Mouse (Mus musculus): ENCODE measurements around the gene Peak1.
A peak's percentile ranks its signal among the peaks of the same experiment; 100 is the strongest.
"Not testable (repeated sequence)": the region's sequence is repeated elsewhere in the genome, so short reads cannot be mapped to it uniquely, and the experiment has no call there.

Peak1 gene

DNA sequence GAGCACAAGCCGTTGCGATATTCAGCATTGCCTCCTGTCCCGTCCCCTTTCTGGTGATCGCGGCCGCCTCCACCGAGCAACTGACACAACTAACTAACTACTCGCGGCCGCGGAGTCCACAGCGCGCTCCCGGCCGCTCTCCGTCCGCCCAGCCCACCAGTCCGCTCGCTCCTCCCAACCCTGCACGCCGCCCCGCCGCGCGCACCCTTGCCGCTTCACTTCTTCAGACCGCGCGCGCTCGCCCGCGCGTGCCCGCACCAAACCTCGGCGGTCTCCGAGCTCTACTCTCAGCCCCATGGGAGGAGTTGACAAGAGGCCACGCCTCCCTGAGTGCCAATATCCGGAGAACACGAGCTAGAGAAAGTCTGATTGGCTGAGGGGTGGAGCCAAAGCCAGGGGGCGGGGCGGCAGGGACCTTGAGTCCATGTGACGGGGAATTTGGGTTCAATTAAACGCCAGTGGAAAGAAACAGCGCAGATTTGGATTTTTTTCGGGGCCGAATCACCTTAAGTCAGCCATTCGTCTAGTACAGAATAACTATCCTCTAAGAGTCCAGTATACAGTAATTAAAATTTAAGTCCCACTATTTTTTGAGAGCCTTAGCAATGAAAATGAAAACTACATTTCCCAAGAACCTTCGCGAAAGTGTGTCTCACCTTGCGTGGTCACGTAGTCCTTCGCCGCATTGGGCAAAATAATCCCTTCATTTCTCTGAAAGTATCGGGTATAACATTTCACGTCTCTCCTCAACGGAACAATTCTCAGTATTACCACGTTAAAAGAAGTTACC lies at the start of gene Peak1, which contains the start of gene Hmg20a:
TSS of gene Peak1 (minus strand) at position 120 of the 790 bp plus-strand sequence.
TSS of gene Hmg20a (plus strand) at position 662 of the 790 bp plus-strand sequence.
- DNase-seq (ENCODE audit: inconsistent ontology term) = peak; percentile 100

DNA sequence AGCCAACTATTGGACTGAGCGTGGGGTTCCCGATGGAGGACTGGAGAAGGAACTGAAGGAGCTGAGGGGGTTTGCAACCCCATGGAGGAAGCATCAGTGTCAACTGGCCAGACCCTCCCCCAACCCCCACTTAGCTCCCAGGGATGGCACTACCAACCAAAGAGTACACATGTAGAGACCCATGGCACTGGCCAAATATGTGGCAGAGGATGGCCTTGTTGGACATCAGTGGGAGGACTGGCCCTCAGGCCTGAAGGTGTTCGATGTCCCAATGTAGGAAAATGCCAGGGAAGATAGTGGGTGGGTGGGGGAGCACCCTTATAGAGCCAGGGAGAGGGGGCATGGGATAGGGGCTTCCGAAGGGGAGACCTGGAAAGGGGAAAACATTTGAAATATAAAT lies 48.4 kb upstream of the Peak1 start:
- no peak for DNase-seq (ENCODE audit: inconsistent ontology term)

DNA sequence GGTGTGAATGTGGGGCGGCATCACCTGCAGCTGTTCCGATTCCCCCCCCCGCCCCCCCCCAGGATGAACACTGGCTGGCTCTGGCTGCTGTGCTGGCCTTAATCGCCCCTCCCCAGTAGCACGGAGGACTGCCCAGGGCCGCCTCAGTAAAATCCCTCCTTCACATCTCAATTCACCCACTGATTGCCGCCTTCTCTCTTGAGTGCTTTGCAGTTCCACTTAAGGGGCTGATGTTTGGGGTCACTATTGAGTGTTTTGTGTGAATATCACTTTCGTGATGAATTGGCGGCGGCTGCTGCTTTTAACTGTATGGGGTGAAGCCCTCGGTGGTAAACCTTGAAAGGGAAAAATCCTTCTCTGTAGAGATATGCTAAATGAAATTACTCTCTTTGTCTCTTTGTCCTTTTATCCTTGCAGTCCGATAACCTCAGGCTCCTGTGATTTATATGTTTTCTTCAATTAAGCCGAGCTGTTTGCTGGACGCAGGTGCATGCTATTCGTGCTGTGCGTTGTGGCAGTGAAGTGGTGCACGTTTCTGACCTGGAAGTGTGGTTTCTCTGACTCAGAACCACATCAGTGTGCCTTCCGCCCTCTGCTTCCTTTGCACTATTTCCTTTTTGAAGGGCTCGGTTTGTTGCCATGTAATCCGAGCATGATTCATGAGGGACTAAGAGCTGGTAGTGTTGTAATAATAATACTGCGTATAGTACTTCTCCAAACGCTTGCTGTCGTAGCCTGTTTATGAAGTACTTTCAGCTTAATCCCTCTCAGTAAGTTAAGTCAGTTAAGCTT lies 47.2 kb upstream of the Peak1 start:
- DNase-seq (ENCODE audit: inconsistent ontology term) = peak; percentile 33

DNA sequence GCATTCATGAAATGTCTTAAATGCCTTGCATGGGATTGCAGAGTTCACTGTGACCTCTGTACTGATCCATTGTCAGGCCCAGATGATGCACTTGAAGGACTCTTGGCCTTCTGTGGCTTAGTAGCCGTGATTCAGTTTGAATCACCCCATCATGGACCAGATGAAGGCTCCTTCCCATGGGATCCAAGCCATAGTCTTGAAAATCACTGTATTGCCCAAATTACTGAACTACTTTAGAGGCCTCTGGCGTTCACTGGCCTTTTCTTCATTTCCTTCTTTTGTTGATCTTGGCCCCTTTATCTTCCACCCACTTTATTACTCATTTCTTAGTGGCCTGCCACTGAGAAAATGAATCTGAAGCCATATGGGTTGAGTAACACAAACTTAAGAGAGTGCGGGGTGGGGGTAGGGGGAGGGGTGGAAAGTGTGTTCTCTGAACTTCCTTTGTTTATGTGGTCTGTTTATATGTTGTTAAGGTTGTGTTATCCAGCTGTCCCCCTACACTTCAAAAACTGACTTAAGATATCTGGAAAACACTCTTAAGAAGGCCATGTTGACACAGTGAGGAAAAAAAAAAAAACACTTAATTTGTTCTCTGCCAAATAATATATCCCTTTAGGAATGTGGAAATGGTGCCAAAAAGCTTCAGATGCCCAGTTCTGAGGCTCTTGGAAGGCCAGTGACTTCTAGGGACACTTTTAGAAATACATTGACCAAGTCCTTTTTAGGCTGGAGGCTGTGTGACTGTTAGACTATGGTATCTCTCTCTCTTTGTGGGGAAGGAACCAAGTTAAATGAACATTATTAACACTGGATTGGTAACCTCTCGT lies 46.0 kb upstream of the Peak1 start:
- DNase-seq (ENCODE audit: inconsistent ontology term) = peak; percentile 83

DNA sequence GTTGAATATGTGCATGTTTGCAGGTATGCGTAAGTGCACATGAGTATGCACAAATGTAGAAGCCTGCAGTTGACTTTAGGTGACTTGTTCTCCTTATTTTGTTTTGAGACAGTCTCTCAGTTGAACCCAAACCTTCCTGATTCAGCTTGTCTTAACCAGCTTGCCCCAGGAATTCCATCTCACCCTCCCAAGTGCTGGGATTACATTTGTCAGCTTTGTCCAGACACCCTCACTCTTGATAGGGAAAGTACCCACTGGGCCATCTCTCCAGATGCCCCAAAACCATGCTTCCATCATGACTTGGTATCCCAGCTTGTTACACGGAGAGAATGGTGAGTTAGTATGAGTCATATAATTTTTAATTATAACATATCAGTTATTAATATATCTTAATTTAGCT lies 45.2 kb upstream of the Peak1 start:
- no peak for DNase-seq (ENCODE audit: inconsistent ontology term)

DNA sequence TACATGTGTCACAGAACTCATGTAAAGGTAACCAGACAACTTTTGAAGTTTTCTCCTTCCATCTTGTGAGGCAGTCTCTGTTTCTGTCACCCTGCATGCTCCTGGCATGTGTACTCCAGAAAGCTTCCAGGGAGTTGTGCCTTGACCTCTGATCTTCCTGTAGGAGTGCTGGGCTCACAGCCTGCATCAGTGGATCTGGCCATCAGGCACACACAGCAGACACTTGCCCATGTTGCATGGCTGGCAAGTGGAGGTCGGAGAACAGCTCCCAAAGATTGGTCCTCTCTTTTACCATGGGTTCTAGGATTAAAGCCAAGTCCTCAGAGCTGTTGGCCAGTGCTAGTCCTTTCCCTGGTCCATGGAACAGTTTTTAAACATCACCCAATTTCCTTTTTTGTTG lies 44.7 kb upstream of the Peak1 start:
- no peak for DNase-seq (ENCODE audit: inconsistent ontology term)

DNA sequence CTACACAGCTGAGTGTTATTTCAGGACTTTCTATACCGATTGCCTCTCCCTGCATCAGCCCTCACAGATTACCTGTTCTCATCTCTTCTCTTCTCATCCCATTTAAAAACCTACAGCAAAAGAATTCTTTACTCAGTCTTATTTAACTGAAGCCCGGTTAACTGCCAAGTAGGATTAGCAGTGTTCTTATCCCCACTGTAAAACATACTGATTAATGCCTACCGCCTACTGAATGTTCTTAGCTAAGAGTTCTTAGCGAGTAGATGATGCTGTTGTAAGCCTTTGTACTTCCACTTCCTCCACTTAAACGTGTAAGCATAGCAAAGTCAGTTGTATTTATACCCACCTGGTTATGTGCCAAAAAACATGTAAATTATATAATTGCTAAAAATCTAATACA lies 43.1 kb upstream of the Peak1 start:
- no peak for DNase-seq (ENCODE audit: inconsistent ontology term)

DNA sequence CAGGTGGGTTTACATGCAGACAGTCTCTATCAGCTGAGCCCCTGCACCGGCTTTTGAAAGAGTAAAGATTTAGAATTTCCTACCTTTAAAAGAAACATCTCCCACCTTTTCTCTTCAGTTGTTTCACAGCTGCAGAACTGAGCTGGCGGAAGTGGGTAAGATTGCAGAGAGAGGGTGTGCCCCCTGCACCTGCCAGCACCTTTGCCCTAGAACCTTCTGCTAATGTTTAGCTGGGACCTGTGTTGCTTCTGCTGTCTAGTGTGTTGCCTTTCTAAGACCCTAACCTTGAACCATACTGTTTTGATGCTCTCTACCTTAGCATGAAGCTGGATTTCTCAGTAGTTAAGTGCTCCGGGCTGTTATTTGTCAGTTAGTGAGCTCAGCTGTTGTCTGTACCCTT lies 38.6 kb upstream of the Peak1 start:
- DNase-seq (ENCODE audit: inconsistent ontology term) = no peak

DNA sequence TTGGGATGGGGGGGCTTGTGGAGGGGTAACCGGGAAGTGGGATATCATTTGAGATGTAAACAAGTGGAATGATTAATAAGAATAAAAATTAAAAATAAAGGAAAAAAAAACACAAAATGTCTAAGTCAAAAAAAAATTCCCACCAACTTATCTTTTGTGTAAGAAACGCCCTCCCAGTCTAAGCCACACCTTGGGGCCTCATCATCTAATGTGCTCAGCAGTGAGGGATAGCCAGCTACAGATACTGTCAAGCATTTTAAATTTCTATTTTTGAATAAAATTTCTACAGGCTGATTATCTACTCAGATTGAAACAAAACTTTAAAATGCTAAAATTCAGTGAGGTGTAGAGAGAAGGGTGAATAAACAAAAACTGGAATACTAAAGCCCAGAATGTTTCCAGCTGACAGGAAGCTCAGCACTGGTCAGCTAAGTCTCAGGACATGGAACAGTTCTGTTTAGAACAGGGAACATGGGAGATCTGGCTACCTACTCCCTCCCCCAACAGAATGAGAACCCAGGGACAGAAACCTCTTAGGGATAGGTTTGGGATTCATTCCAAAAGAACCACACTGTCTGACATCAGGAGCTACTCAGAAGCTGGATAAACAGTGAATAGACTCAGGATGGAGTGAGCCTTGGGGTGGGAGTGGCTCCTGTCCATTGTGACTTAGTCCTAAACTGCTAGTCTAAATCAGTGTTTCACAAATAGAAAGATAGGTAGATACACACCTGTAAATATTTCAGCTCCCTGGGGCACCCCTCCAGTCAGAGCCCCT lies 35.4 kb upstream of the Peak1 start:
- no peak for DNase-seq (ENCODE audit: inconsistent ontology term)

DNA sequence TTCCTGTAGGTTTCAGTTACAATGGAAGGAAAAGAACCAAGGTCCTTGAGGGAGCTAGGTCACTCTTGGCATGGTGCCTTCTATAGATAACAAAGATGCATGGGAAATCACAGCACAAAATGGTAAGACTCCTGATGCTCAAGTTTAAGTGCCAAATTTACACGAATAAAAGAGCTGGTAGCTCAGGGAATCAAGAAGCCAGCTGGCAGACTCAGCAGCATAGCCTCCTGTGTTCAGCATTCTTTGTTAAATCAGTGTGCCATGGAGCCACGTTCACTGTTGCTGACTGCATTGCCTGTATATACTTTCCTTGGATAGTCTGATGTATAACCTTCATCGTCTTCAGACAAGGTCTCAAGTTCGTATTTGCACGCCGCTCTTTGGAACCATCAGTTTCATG lies 33.7 kb upstream of the Peak1 start:
- DNase-seq (ENCODE audit: inconsistent ontology term) = no peak

DNA sequence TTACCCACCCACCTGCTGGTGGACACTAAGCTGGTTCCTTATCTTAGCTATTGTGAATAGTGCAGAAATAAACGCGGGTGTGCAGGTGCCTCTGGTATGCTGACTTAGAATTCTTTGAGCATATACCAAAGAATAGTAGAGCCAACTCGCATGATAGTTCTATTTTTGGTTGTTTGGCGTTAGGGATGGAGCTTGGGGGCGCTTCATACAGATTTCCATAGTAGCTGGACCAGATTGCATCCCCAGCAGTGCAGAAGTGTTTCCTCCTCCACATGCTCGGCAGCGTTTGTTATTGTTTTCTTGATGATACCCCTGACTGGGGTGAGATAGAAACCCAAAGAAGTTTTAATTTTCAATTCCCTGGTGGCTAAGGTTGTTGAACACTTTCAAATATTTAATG lies 21.8 kb upstream of the Peak1 start:
- DNase-seq (ENCODE audit: inconsistent ontology term) = no peak

DNA sequence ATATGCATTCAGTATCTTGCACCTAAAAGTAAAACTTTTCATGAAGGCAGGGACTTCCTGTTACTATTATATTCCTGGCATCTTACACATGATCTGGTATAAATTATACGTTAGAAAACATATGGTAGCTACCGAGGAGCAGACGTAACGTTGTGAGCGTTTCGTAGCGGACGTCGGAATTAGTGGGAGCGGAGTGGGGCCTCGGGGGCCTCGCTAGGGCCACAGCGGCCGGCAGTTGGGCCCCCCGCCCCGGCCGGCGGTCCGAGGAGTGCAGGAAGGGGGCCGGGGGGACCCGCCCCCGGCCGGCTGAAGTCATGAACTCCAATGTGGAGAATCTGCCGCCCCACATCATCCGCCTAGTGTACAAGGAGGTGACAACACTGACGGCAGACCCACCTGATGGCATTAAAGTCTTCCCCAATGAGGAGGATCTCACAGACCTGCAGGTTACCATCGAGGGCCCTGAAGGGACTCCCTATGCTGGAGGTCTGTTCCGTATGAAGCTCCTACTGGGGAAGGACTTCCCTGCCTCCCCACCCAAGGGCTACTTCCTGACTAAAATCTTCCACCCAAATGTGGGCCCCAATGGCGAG lies 19.5 kb upstream of the Peak1 start:
- DNase-seq (ENCODE audit: inconsistent ontology term) = not testable (repeated sequence)

DNA sequence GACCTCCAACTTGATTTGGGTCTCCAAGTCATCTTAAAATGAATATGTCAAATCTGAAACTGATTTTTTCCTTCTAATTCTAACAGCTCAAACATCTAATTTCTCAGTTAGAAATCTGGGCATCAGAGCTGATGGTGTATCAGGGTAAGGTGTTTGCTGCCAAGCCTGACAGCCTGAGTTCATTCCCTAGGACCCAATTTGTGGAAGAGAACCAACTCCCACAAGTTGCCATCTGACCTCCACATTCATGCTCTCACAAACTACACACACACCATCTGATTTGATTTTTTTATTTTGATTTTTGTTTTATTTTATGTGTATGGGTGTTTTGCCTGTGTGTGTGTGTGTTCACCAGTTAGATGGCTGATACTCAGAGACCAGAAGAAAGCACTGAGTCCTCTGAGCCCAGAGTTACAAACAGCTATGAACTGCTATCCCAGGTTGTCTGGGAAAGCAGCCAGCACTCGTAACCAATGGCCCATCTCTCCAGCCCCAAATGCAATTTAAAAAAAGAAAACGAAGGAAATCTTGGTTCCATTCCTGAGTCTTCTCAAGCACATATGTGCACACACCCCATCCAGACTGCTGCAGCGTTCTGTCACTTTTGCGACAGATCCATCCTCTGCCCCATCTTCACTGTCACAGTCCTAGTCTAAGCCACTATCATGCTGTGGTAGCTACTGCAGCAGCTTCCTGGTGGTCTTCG lies 18.1 kb upstream of the Peak1 start:
- no peak for DNase-seq (ENCODE audit: inconsistent ontology term)

DNA sequence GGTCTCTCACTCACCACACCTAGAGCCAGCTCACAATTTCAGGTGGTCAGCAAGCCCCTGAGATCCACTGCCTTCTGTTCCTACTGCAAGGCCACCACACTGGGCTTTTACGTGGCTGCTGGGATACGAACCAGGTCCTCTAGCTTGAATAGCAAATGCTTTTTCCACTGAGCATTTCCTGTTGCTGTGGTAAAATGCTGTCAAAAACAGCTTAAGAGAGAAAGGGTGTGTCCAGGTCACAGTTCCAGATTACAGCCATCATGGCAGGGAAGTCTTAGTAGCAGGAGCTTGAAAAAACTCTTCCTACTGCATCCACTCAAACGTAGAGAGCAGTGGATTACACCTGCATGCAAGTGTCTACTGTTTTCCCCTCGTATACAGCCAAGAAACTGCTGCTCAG lies 7.0 kb upstream of the Peak1 start:
- DNase-seq (ENCODE audit: inconsistent ontology term) = no peak

DNA sequence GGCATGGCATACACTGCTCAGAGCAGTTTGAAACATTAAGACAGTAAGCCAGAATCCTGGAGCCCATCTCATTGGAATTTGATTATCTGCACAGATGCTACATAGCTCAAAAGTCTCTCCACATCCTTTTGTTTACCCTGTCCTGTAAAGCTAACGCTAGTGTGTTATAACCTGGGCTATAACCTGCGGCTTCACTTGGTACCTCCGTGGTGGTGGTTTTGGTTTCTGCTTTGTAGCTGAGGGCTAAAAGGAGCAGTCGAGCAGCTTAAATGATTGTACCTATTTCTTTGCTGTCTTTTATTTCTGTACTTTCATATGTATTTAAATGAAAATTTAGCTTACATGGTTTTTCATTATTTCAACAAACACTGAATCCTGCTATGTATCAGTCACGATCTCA lies 4.1 kb upstream of the Peak1 start:
- DNase-seq (ENCODE audit: inconsistent ontology term) = no peak

DNA sequence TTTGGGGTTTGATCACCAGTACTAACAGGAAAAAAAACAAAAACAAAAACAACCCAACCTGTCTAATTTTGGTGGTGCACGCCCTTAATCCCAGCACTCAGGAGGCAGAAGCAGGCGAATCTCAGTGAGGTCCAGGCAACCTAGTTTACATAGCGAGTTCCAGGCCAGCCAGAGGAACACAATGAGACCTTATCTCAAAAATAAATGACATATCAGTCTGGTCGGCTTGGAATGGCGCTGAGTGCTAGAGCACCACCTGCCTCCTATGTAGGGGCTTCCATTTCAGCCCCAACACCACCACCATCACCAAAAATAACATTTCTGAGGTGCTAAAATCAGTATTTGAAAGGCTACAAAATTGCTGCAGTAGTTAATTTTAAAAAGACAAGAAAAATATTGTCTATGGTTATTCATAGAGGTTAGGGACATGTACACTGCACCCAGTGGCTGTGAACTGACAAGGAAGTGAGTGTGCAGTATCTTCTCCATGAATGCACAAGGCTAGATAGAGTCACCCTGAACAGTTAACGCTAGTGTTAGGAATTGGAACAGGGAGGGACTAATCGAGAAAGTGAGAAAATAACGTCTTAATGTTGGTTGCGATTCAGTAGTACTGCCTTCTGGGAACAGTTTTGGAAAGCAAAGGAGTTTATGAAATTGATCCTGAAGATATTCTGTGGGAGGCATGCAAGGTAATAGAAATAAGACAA lies 3.2 kb upstream of the Peak1 start:
- DNase-seq (ENCODE audit: inconsistent ontology term) = no peak

DNA sequence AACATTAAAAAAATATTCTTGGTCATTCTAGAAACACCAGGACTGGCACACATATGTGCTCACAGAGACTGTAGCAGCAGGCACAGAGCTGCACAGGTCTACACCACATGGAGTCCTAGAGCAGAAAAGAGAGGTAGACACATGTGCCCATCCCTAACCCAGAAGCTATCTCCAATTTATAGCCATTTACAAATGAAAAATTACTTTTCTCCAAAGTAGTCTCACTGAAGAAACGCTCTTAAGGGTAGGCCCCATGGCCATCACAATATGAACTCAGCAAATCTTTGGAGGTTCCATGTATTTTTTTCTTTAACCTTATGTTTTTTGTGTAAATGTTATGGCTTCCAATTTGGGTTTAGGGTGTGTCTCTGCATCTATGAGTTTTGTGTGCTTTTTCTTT lies 2.4 kb upstream of the Peak1 start:
- DNase-seq (ENCODE audit: inconsistent ontology term) = no peak

DNA sequence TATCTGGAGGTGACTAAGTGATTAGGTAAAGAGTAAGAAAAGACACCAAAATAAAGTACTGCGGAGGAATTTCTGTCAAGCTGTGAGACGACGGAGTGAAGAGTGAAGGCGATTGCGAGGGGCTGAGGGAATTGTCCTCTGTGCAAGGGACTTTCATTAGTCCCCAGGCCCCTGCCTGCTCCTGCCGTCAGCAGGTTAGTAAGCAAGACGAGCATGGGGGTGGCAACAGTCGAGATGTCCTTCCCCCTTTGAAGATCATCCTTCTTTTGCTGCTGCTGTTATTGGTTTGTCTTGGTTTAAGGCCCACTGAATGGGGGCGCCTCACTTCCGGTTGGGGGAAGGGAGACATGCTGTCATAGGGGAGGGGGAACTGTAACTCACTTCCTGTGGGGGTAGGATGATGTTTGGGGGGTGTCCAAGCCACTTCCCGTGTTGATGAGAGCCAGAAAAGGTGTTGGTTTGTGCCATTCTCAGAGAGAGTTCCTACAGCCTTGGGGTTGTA lies 922 bp upstream of the Peak1 start:
- peak; percentile 93 for DNase-seq (ENCODE audit: inconsistent ontology term)

DNA sequence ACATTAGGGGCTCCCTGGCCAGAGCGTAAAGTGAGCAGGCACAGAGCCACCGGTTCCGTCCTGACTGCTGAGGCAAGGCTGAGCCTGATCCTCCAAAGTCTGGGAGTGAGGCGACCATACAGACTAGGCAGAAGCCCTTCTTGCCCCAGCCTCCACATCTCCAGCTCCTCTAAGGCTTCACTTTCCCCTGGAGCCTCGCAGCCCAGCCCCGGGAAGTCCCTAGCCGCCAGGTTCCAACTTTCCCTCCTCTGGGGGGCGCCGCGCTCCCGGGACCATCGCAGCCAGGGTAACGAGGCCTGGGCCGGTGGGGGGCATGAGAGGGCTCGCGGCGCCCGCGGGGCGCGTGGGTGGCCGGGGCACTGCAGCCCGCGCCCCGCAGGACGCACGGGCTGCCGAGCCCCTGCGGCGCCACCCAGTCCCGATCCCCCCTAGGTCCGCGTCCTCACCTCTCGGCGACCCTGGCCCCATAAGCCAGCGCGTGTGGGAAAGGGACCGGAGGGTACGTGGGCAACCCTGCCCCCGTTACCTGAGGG lies 386 bp downstream of the Peak1 start:
- DNase-seq (ENCODE audit: inconsistent ontology term) = peak; percentile 91

All from Muller cell, postnatal 12 days (primary cell).